Mouse (Mus musculus): ENCODE data around the gene Gpt2. TPM values are rescaled to one million over a fixed set of nuclear protein-coding genes. Genes with fewer than 3 reads are reported as not detected.
A peak's percentile ranks its signal among the peaks of the same experiment; 100 is the strongest.

Gene Gpt2
- total RNA-seq, 1 experiment: 31.9 TPM

DNA sequence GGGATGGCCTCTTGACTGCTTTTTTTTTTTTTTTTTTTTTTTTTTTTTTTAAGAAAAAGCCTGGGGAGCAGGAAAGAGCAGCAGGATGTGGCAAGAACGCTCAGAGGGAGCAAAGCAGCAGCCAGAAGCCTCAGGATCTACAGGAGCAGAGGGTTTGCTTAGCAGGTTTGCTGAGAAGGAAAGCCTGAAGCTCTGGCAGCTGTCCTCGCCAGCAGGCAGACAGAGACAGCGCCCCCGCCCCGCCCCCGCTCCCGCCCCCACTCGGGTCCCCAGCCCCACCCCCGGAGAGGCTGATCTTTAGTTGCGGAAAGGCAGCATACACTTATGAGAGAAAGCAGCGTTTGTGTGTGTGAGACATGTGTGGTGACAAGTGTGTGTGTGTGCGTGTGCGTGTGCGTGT, 40.0 kb upstream of the Gpt2 start:
- H3K9ac ChIP-seq (ENCODE audit: insufficient read depth, low read depth, low read length, poor library complexity, severe bottlenecking): no peak overlapping the region
- in situ Hi-C loops (cut with MboI; ENCODE audit: low sequenced_read_pairs in 2 of 2, unreplicated experiment in 2 of 2): no loop called here
- no peaks in the 10 kb centered on the region for H3K9me3 ChIP-seq (ENCODE audit: control insufficient read depth, insufficient read depth, low read depth, low read length)
- H3K4me1 ChIP-seq (ENCODE audit: control insufficient read depth in 2 of 2, insufficient read depth in 2 of 2, low read length in 2 of 2, poor library complexity in 1 of 2): no peaks in the 10 kb centered on the region; a peak in 1 of 4 replicates
- no peak overlapping the region for H3K4me3 ChIP-seq (ENCODE audit: insufficient read depth in 1 of 2, low read depth in 1 of 2, low read length in 2 of 2, poor library complexity in 1 of 2, severe bottlenecking in 1 of 2)
- no peak for TF ChIP-seq HCFC1 (IDR thresholded peaks at IDR 0.05; ENCODE audit: borderline replicate concordance, insufficient read depth, low read length)
- TF ChIP-seq MAFK (IDR thresholded peaks at IDR 0.05; ENCODE audit: insufficient read depth, low read depth, low read length): no peak
- TF ChIP-seq ZC3H11A (IDR thresholded peaks at IDR 0.05; ENCODE audit: borderline replicate concordance, low read depth, low read length): no peak
- 0 out of 2 replicates have a peak, but pooled peaks have one; percentile 37 for TF ChIP-seq ZNF384 (IDR thresholded peaks at IDR 0.05; ENCODE audit: low read depth, low read length)
- H3K27ac ChIP-seq (ENCODE audit: insufficient read depth, low read depth, low read length, poor library complexity, severe bottlenecking): no peak overlapping the region
- no peak for DNase-seq (ENCODE audit: low read depth, low spot score)
- H3K36me3 ChIP-seq (ENCODE audit: control insufficient read depth, insufficient read depth, low read length, poor library complexity, severe bottlenecking): no peaks in the 10 kb centered on the region

DNA sequence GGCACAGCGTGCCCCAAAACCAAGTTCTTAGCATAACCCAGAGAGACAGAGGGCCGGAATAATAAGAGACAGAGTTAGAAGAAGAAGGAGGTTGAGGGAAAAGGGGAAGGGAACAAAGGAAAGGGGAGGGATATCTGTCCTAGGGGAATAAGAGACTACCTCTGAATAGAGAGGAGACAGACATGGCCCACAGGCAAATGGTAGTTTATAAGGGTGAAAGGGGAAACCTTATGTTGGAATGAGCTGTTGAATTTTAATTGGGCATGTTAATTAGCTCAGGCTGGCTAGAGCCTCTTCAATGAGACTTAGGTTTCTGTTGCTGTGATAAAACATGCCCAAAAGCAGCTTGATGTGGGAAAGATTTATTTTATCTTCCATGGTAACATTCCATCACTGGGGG, 39.1 kb upstream of the Gpt2 start:
- H3K36me3 ChIP-seq (ENCODE audit: control insufficient read depth, insufficient read depth, low read length, poor library complexity, severe bottlenecking): no peaks in the 10 kb centered on the region
- no peak overlapping the region for H3K9ac ChIP-seq (ENCODE audit: insufficient read depth, low read depth, low read length, poor library complexity, severe bottlenecking)
- H3K27ac ChIP-seq (ENCODE audit: insufficient read depth, low read depth, low read length, poor library complexity, severe bottlenecking): no peak overlapping the region
- in situ Hi-C loops (cut with MboI; ENCODE audit: low sequenced_read_pairs in 2 of 2, unreplicated experiment in 2 of 2): no loop called here
- no peak for DNase-seq (ENCODE audit: low read depth, low spot score)
- no peaks in the 10 kb centered on the region for H3K9me3 ChIP-seq (ENCODE audit: control insufficient read depth, insufficient read depth, low read depth, low read length)
- H3K4me1 ChIP-seq (ENCODE audit: control insufficient read depth in 2 of 2, insufficient read depth in 2 of 2, low read length in 2 of 2, poor library complexity in 1 of 2): no peaks in the 10 kb centered on the region; a peak in 1 of 4 replicates
- no peak overlapping the region for H3K4me3 ChIP-seq (ENCODE audit: insufficient read depth in 1 of 2, low read depth in 1 of 2, low read length in 2 of 2, poor library complexity in 1 of 2, severe bottlenecking in 1 of 2)
- TF ChIP-seq ZC3H11A (IDR thresholded peaks at IDR 0.05; ENCODE audit: borderline replicate concordance, low read depth, low read length): no peak
- no peak for TF ChIP-seq HCFC1 (IDR thresholded peaks at IDR 0.05; ENCODE audit: borderline replicate concordance, insufficient read depth, low read length)
- no peak for TF ChIP-seq ZNF384 (IDR thresholded peaks at IDR 0.05; ENCODE audit: low read depth, low read length)
- TF ChIP-seq CHD2 (IDR thresholded peaks at IDR 0.05; ENCODE audit: low read depth, low read length): no peak
- TF ChIP-seq MAFK (IDR thresholded peaks at IDR 0.05; ENCODE audit: insufficient read depth, low read depth, low read length): no peak

DNA sequence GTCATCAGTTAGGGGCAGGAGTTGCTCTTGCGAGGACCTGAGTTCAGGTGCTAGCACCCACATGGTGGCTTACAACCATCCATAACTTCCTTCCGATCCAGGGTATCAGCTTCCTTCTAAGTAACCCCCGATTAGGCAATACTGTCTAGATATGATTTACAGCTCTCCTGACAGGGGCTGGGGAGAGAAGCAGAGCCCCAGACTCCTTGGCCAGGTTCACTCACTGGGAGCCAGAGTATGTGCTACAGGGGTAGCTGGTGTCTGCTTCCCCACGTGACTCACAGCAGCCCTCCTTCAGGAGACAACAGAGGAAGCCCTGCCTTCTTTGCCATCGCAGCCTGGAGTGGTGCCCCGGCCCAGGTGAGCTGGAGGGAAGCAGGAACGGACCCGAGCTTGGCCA, 37.6 kb upstream of the Gpt2 start:
- in situ Hi-C loops (cut with MboI; ENCODE audit: low sequenced_read_pairs in 2 of 2, unreplicated experiment in 2 of 2): loop anchor here in 1 of 2 experiments (5.0 kb wide), 1 partner anchor 213 kb away; no protein-coding TSS in a partner anchor
- TF ChIP-seq HCFC1 (IDR thresholded peaks at IDR 0.05; ENCODE audit: borderline replicate concordance, insufficient read depth, low read length) (no peak), ZNF384 (IDR thresholded peaks at IDR 0.05; ENCODE audit: low read depth, low read length) (no peak), CHD2 (IDR thresholded peaks at IDR 0.05; ENCODE audit: low read depth, low read length) (no peak), ZC3H11A (IDR thresholded peaks at IDR 0.05; ENCODE audit: borderline replicate concordance, low read depth, low read length) (no peak), MAFK (IDR thresholded peaks at IDR 0.05; ENCODE audit: insufficient read depth, low read depth, low read length) (no peak)
- Histone ChIP-seq H3K9me3 (ENCODE audit: control insufficient read depth, insufficient read depth, low read depth, low read length) (no peaks in the 10 kb centered on the region), H3K36me3 (ENCODE audit: control insufficient read depth, insufficient read depth, low read length, poor library complexity, severe bottlenecking) (no peaks in the 10 kb centered on the region), H3K4me3 (ENCODE audit: insufficient read depth in 1 of 2, low read depth in 1 of 2, low read length in 2 of 2, poor library complexity in 1 of 2, severe bottlenecking in 1 of 2) (no peak overlapping the region), H3K27ac (ENCODE audit: insufficient read depth, low read depth, low read length, poor library complexity, severe bottlenecking) (no peak overlapping the region), H3K9ac (ENCODE audit: insufficient read depth, low read depth, low read length, poor library complexity, severe bottlenecking) (no peak overlapping the region), H3K4me1 (ENCODE audit: control insufficient read depth in 2 of 2, insufficient read depth in 2 of 2, low read length in 2 of 2, poor library complexity in 1 of 2) (no peaks in the 10 kb centered on the region; a peak in 1 of 4 replicates)
- no peak for DNase-seq (ENCODE audit: low read depth, low spot score)

DNA sequence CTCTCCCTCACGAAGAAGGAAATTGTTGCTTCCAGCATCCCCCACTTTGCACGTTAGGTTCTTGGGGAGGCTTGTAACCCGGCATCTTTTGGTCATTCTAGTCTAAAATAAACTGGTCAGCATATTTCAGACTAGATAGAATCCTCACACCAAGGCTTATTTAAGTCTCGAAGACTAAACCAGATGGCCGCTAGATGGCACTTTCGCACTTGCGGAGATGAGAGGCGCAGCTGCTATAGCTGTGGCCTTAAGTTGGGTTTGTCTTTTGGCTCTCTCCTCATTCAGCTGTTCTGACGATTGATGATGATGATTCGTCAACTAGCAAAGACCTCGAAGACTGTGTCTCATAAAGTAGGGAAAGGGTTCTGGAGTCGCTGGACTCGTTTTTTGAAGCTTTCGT, 35.8 kb upstream of the Gpt2 start:
- 0 out of 4 replicates have a peak overlapping the region, but pooled peaks of 1 of the 2 experiments have one; percentile 21 for H3K4me3 ChIP-seq (ENCODE audit: insufficient read depth in 1 of 2, low read depth in 1 of 2, low read length in 2 of 2, poor library complexity in 1 of 2, severe bottlenecking in 1 of 2)
- H3K9me3 ChIP-seq (ENCODE audit: control insufficient read depth, insufficient read depth, low read depth, low read length): no peaks in the 10 kb centered on the region
- peaks cover 2 to 5% of the 10 kb centered on the region in 2 experiments for H3K4me1 ChIP-seq (ENCODE audit: control insufficient read depth in 2 of 2, insufficient read depth in 2 of 2, low read length in 2 of 2, poor library complexity in 1 of 2)
- in situ Hi-C loops (cut with MboI; ENCODE audit: low sequenced_read_pairs in 2 of 2, unreplicated experiment in 2 of 2): loop anchor here in 1 of 2 experiments (5.0 kb wide), 1 partner anchor 211 kb away; no protein-coding TSS in a partner anchor
- TF ChIP-seq MAFK (IDR thresholded peaks at IDR 0.05; ENCODE audit: insufficient read depth, low read depth, low read length): peak; percentile 77
- TF ChIP-seq CHD2 (IDR thresholded peaks at IDR 0.05; ENCODE audit: low read depth, low read length): no peak
- peak; percentile 96 for TF ChIP-seq ZC3H11A (IDR thresholded peaks at IDR 0.05; ENCODE audit: borderline replicate concordance, low read depth, low read length)
- TF ChIP-seq HCFC1 (IDR thresholded peaks at IDR 0.05; ENCODE audit: borderline replicate concordance, insufficient read depth, low read length): no peak
- no peak for TF ChIP-seq ZNF384 (IDR thresholded peaks at IDR 0.05; ENCODE audit: low read depth, low read length)
- no peak overlapping the region for H3K27ac ChIP-seq (ENCODE audit: insufficient read depth, low read depth, low read length, poor library complexity, severe bottlenecking)
- H3K36me3 ChIP-seq (ENCODE audit: control insufficient read depth, insufficient read depth, low read length, poor library complexity, severe bottlenecking): no peaks in the 10 kb centered on the region
- peak; percentile 88 for DNase-seq (ENCODE audit: low read depth, low spot score)
- H3K9ac ChIP-seq (ENCODE audit: insufficient read depth, low read depth, low read length, poor library complexity, severe bottlenecking): no peak overlapping the region

Measured in ES-E14 (cell line).